Mouse (Mus musculus) thymus, postnatal 10 days (tissue): Measurements from ENCODE around the gene Vmn2r82.
"Not testable (repeated sequence)": the region's sequence is repeated elsewhere in the genome, so short reads cannot be mapped to it uniquely, and the experiment has no call there.

Experiments
- DNase-seq, 2 experiments: peaks; one replicate each; pipeline ENCODE4 v3.0.0; 2021; ENCODE audit warnings: low spot score in 2 of 2

Vmn2r82 gene

GRCm38 (mm10) chr10:79356220-79356619 lies at the start of gene Vmn2r82:
Vmn2r82 (plus strand) TSS chr10:79356520.
- DNase-seq: not testable (repeated sequence)

GRCm38 (mm10) chr10:79322033-79322736 lies 34.1 kb upstream of the Vmn2r82 start:
- DNase-seq: not testable (repeated sequence)

- DNase-seq: no peak
These were observed 33.6 kb upstream of the Vmn2r82 start for GRCm38 (mm10) chr10:79322737-79323086.

- not testable (repeated sequence) for DNase-seq
These were observed 43.8 kb downstream of the Vmn2r82 start for GRCm38 (mm10) chr10:79399946-79400700.

GRCm38 (mm10) chr10:79417142-79417771 lies 60.9 kb downstream of the Vmn2r82 start:
- no peak for DNase-seq

- not testable (repeated sequence) for DNase-seq
These were observed 61.5 kb downstream of the Vmn2r82 start for GRCm38 (mm10) chr10:79417772-79418170.

GRCm38 (mm10) chr10:79435141-79435820 lies 79.0 kb downstream of the Vmn2r82 start:
- DNase-seq: not testable (repeated sequence)
